In the genomic region with DNA sequence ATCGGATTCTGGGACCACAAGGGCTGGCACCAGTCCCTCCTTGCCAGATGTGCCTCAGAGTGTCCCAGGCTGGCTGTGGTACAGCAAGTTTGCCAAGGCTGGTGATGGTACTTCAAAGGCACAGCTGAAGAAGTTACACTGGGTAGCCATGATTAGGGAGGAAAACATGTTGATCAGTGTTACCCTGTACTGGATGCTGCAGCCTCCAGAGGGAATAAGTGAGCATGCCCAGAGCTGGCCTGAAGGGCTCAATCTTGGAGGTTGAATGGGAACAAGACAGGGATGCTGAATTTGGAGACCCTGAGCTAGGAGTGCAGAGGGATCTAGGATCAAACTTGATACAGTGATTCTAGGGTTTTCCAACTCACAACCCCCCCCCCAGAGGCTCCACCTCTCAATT, we compare ENCODE assay signal across 16 mouse cellular contexts.
"Had no signal": no experiment of that assay in that cellular context is flagged by ENCODE, and none has a peak within 500 bp of the region (broad histone marks: within the 10 kb centered on the region; RNA-seq: fewer than 3 reads in every experiment).

No protein-coding gene starts in this region.

- H3K9me3 ChIP-seq: kidney, embryonic 15.5 days; liver, embryonic 13.5 days had no signal

- H3K4me3 ChIP-seq: kidney, embryonic 15.5 days; liver, embryonic 13.5 days had no signal

- DNase-seq: kidney, adult 8-10 months; kidney, postnatal 14 days; liver, embryonic 13.5 days; lung, adult 2 months; lung, postnatal 14 days; lung, postnatal 4 days; midbrain, embryonic 14.5 days; right cerebral cortex, adult 18-20 months; right cerebral cortex, postnatal 14 days; right cerebral cortex, postnatal 4 days; thymus, adult 2 months; thymus, postnatal 14 days; thymus, postnatal 4 days had no signal

- H3K9ac ChIP-seq: kidney, embryonic 15.5 days; liver, embryonic 13.5 days had no signal

- H3K4me1 ChIP-seq: liver, embryonic 13.5 days had no signal

- H3K36me3 ChIP-seq: kidney, embryonic 15.5 days; liver, embryonic 13.5 days had no signal

- H3K27ac ChIP-seq: kidney, embryonic 15.5 days; liver, embryonic 13.5 days; stomach, postnatal 0 days had no signal

- H3K4me2 ChIP-seq: kidney, embryonic 15.5 days; liver, embryonic 13.5 days; midbrain, embryonic 11.5 days had no signal
